In genomic region chr8:70468733-70469132, GRCm38 (mm10) we compare ENCODE assay signal across 22 mouse cellular contexts. TPM values are rescaled to one million over a fixed set of nuclear protein-coding genes. Genes with fewer than 3 reads are reported as not detected.
DNase-seq lines count a peak whose midpoint lies in the region; ATAC-seq lines count a peak whose summit lies in the region.
"Had no signal": no experiment of that assay in that cellular context is flagged by ENCODE, and none has a peak within 500 bp of the region (broad histone marks: within the 10 kb centered on the region; RNA-seq: fewer than 3 reads in every experiment).

No protein-coding gene starts in this region.

- H3K4me3 ChIP-seq in heart, embryonic 10.5 days: no peak overlapping the region
- no peak overlapping the region for H3K4me3 ChIP-seq in liver, embryonic 15.5 days (replicated peaks)
- no peak overlapping the region for H3K4me3 ChIP-seq in neural tube, embryonic 15.5 days (replicated peaks)
- H3K4me3 ChIP-seq in forebrain, embryonic 11.5 days (ENCODE audit: low read depth, low read length): no peak overlapping the region
- H3K4me3 ChIP-seq: erythroblast, embryonic 14.5 days; forebrain, embryonic 15.5 days; limb, embryonic 12.5 days; midbrain, embryonic 15.5 days had no signal

- no peak overlapping the region for H3K9ac ChIP-seq in liver, embryonic 15.5 days
- no peak overlapping the region for H3K9ac ChIP-seq in neural tube, embryonic 15.5 days (replicated peaks)
- no peak overlapping the region for H3K9ac ChIP-seq in forebrain, embryonic 11.5 days (ENCODE audit: low read length)
- H3K9ac ChIP-seq: forebrain, embryonic 15.5 days; limb, embryonic 12.5 days; midbrain, embryonic 15.5 days had no signal

- H3K9me3 ChIP-seq in heart, embryonic 10.5 days: no peaks in the 10 kb centered on the region
- no peaks in the 10 kb centered on the region for H3K9me3 ChIP-seq in liver, embryonic 15.5 days (replicated peaks)
- H3K9me3 ChIP-seq in neural tube, embryonic 15.5 days (replicated peaks): no peaks in the 10 kb centered on the region
- H3K9me3 ChIP-seq in forebrain, embryonic 11.5 days (ENCODE audit: control insufficient read depth, low read length): no peaks in the 10 kb centered on the region
- H3K9me3 ChIP-seq: forebrain, embryonic 15.5 days; limb, embryonic 12.5 days; midbrain, embryonic 15.5 days had no signal

- H3K27ac ChIP-seq in heart, embryonic 10.5 days: peak overlapping the region; percentile 74
- H3K27ac ChIP-seq in liver, embryonic 15.5 days (replicated peaks): peak overlapping the region; percentile 67; the same call in 1 of the 2 replicates
- peak overlapping the region; percentile 37; the same call in 1 of the 2 replicates for H3K27ac ChIP-seq in neural tube, embryonic 15.5 days (replicated peaks)
- no peak overlapping the region for H3K27ac ChIP-seq in forebrain, embryonic 11.5 days (ENCODE audit: low read depth, low read length)
- H3K27ac ChIP-seq: forebrain, embryonic 15.5 days; limb, embryonic 12.5 days; macrophage; midbrain, embryonic 15.5 days had no signal

- DNase-seq in heart, embryonic 10.5 days (ENCODE audit: low spot score): no peak
- no peak for DNase-seq in heart, adult 18-20 months
- no peak for DNase-seq in liver
- no peak for DNase-seq in neural tube, embryonic 10.5 days (ENCODE audit: extremely low spot score, low spot score)
- DNase-seq in forebrain, embryonic 11.5 days (ENCODE audit: low spot score): no peak
- DNase-seq: adrenal gland, adult 8-10 months; B cell, adult 2 months; cerebellum, adult 11 months; cerebellum, postnatal 36 days; kidney, adult 18-20 months; kidney, postnatal 10 days; thymus, adult 18-20 months had no signal

- H3K36me3 ChIP-seq in heart, embryonic 10.5 days: peaks cover 11% of the 10 kb centered on the region; the same call in 1 of the 2 replicates
- no peaks in the 10 kb centered on the region; the same call in 1 of the 2 replicates for H3K36me3 ChIP-seq in liver, embryonic 15.5 days (replicated peaks)
- H3K36me3 ChIP-seq in neural tube, embryonic 15.5 days: no peaks in the 10 kb centered on the region
- no peaks in the 10 kb centered on the region for H3K36me3 ChIP-seq in forebrain, embryonic 11.5 days (ENCODE audit: control insufficient read depth, insufficient read depth, low read length)
- H3K36me3 ChIP-seq: forebrain, embryonic 15.5 days; midbrain, embryonic 15.5 days had no signal

- no peak overlapping the region for H3K4me2 ChIP-seq in liver, embryonic 15.5 days
- H3K4me2 ChIP-seq in neural tube, embryonic 15.5 days: no peak overlapping the region
- H3K4me2 ChIP-seq in forebrain, embryonic 11.5 days (ENCODE audit: low read depth, low read length, severe bottlenecking): no peak overlapping the region
- H3K4me2 ChIP-seq: forebrain, embryonic 15.5 days; limb, embryonic 12.5 days; midbrain, embryonic 15.5 days had no signal

- 86% methylated on average over 4 of the region's 4 CpGs for WGBS in heart, embryonic 10.5 days
- 76% methylated on average over 4 of the region's 4 CpGs for WGBS in liver, embryonic 15.5 days (ENCODE audit: insufficient replicate concordance)
- WGBS in neural tube, embryonic 15.5 days: 94% methylated on average over 4 of the region's 4 CpGs
- 87% methylated on average over 4 of the region's 4 CpGs for WGBS in forebrain, embryonic 11.5 days

- peaks cover 51% of the 10 kb centered on the region for H3K4me1 ChIP-seq in heart, embryonic 10.5 days
- peaks cover 44% of the 10 kb centered on the region for H3K4me1 ChIP-seq in liver, embryonic 15.5 days (replicated peaks)
- H3K4me1 ChIP-seq in neural tube, embryonic 15.5 days: peaks cover 43% of the 10 kb centered on the region
- H3K4me1 ChIP-seq in forebrain, embryonic 11.5 days (replicated peaks; ENCODE audit: control insufficient read depth, insufficient read depth, low read length): no peaks in the 10 kb centered on the region; the same call in 1 of the 2 replicates

- no peaks in the 10 kb centered on the region for H3K27me3 ChIP-seq in heart, embryonic 10.5 days (ENCODE audit: insufficient read depth, poor library complexity, severe bottlenecking)
- H3K27me3 ChIP-seq in liver, embryonic 15.5 days: no peaks in the 10 kb centered on the region
- no peaks in the 10 kb centered on the region for H3K27me3 ChIP-seq in neural tube, embryonic 15.5 days (replicated peaks)
- H3K27me3 ChIP-seq in forebrain, embryonic 11.5 days (ENCODE audit: control insufficient read depth, insufficient read depth, low read length): no peaks in the 10 kb centered on the region
- H3K27me3 ChIP-seq: forebrain, embryonic 15.5 days; limb, embryonic 12.5 days; midbrain, embryonic 15.5 days had no signal

- no peak for ATAC-seq in liver, embryonic 15.5 days (ENCODE audit: insufficient read depth)
- no peak for ATAC-seq in neural tube, embryonic 15.5 days (ENCODE audit: low FRiP score)
- ATAC-seq in forebrain, embryonic 11.5 days (replicated peaks; ENCODE audit: low FRiP score): no peak
- ATAC-seq: forebrain, embryonic 15.5 days had no signal

RNA-seq across cellular contexts. Expression of gene Klhl26, which starts 8.0 kb away (rescaled TPM):
- 15.6 and 15.7 TPM in 2 replicates for polyA plus RNA-seq in heart, embryonic 10.5 days (2016; fragmentation: Nextera tagmentation; extraction: Ambion mirVana)
- total RNA-seq in heart, adult 18-20 months (2021): 1 to 10 TPM; 8.4 to 9.7 TPM
- 6.4 and 6.7 TPM in 2 replicates for polyA plus RNA-seq in liver, embryonic 15.5 days (2015; fragmentation: Nextera tagmentation; extraction: Ambion mirVana)
- 33.3 and 35.0 TPM in 2 replicates for polyA plus RNA-seq in neural tube, embryonic 15.5 days (2015; fragmentation: Nextera tagmentation; extraction: Ambion mirVana)
- polyA plus RNA-seq in forebrain, embryonic 11.5 days (2014; fragmentation: Nextera tagmentation; extraction: Ambion mirVana): 17.5 and 19.5 TPM in 2 replicates

RNA-seq across cellular contexts. Expression of gene Tmem59l, which starts 18.4 kb away (rescaled TPM):
- 1.2 and 3.6 TPM in 2 replicates for polyA plus RNA-seq in heart, embryonic 10.5 days (2016; fragmentation: Nextera tagmentation; extraction: Ambion mirVana)
- not detected for total RNA-seq in heart, adult 18-20 months (2021)
- polyA plus RNA-seq in liver, embryonic 15.5 days (2015; fragmentation: Nextera tagmentation; extraction: Ambion mirVana): not detected in 2 replicates
- polyA plus RNA-seq in neural tube, embryonic 15.5 days (2015; fragmentation: Nextera tagmentation; extraction: Ambion mirVana): 153 and 188 TPM in 2 replicates
- polyA plus RNA-seq in forebrain, embryonic 11.5 days (2014; fragmentation: Nextera tagmentation; extraction: Ambion mirVana): 10.4 and 10.6 TPM in 2 replicates
- total RNA-seq: gastrocnemius, adult 18-20 months; heart, adult 8-10 months; heart, postnatal 25 days had no signal
- polyA plus RNA-seq: erythroblast, embryonic 14.5 days; macrophage had no signal

RNA-seq across cellular contexts. Expression of gene Crlf1, which starts 24.2 kb away (rescaled TPM):
- polyA plus RNA-seq in heart, embryonic 10.5 days (2016; fragmentation: Nextera tagmentation; extraction: Ambion mirVana): 1.8 and 3.2 TPM in 2 replicates
- total RNA-seq in heart, adult 18-20 months (2021): under 1 TPM; 0.20 to 0.62 TPM
- polyA plus RNA-seq in liver, embryonic 15.5 days (2015; fragmentation: Nextera tagmentation; extraction: Ambion mirVana): 0.97 and 1.7 TPM in 2 replicates
- polyA plus RNA-seq in neural tube, embryonic 15.5 days (2015; fragmentation: Nextera tagmentation; extraction: Ambion mirVana): 7.9 and 8.7 TPM in 2 replicates
- polyA plus RNA-seq in forebrain, embryonic 11.5 days (2014; fragmentation: Nextera tagmentation; extraction: Ambion mirVana): 4.9 and 10.9 TPM in 2 replicates
- polyA plus RNA-seq: macrophage had no signal

RNA-seq across cellular contexts. Expression of gene Crtc1, which starts 29.4 kb away (rescaled TPM):
- polyA plus RNA-seq in heart, embryonic 10.5 days (2016; fragmentation: Nextera tagmentation; extraction: Ambion mirVana): 13.0 and 15.8 TPM in 2 replicates
- 1 to 10 TPM; 7.8 to 9.0 TPM for total RNA-seq in heart, adult 18-20 months (2021)
- polyA plus RNA-seq in liver, embryonic 15.5 days (2015; fragmentation: Nextera tagmentation; extraction: Ambion mirVana): 4.2 and 4.3 TPM in 2 replicates
- polyA plus RNA-seq in neural tube, embryonic 15.5 days (2015; fragmentation: Nextera tagmentation; extraction: Ambion mirVana): 44.9 and 45.6 TPM in 2 replicates
- 16.3 and 18.1 TPM in 2 replicates for polyA plus RNA-seq in forebrain, embryonic 11.5 days (2014; fragmentation: Nextera tagmentation; extraction: Ambion mirVana)

RNA-seq across cellular contexts. Expression of gene Rex1bd, which starts 37.8 kb away (rescaled TPM):
- polyA plus RNA-seq in heart, embryonic 10.5 days (2016; fragmentation: Nextera tagmentation; extraction: Ambion mirVana): 127 and 128 TPM in 2 replicates
- total RNA-seq in heart, adult 18-20 months (2021): 100 to 1,000 TPM; 113 to 128 TPM
- polyA plus RNA-seq in liver, embryonic 15.5 days (2015; fragmentation: Nextera tagmentation; extraction: Ambion mirVana): 58.0 and 60.5 TPM in 2 replicates
- 165 and 181 TPM in 2 replicates for polyA plus RNA-seq in neural tube, embryonic 15.5 days (2015; fragmentation: Nextera tagmentation; extraction: Ambion mirVana)
- polyA plus RNA-seq in forebrain, embryonic 11.5 days (2014; fragmentation: Nextera tagmentation; extraction: Ambion mirVana): 113 and 123 TPM in 2 replicates

Comparison
In these comparisons a context has a peak if more than half of its experiments do, and no peak if none do; other contexts are left out.
1. RNA of gene Tmem59l, which starts 18.4 kb away (polyA plus RNA-seq): 153 to 188 TPM in neural tube, embryonic 15.5 days; 10.4 to 10.6 TPM in forebrain, embryonic 11.5 days, 1.2 to 3.6 TPM in heart, embryonic 10.5 days and not detected in liver, embryonic 15.5 days; every median in the first group is over 10 times any median in the second.